Mouse (Mus musculus) neural tube, embryonic 14.5 days (tissue): ENCODE measurements around the gene Ppp1r13l. TPM values are rescaled to one million over a fixed set of nuclear protein-coding genes. Genes with fewer than 3 reads are reported as not detected.

Experiments used
- ATAC-seq: fragments of 200-750 bp; cut with Nextera tagmentation; 2 replicates; pipeline ENCODE4 v1.8.0; 2017; ENCODE audit warnings: low read depth, mild to moderate bottlenecking, moderate TSS enrichment, moderate library complexity
- H3K27ac ChIP-seq: fragments of 300-500 bp; sonication (generic); 2 replicates; pipeline ENCODE4 v1.5.1; 2014; ENCODE audit warnings: low read depth, mild to moderate bottlenecking, control low read depth, low read length, moderate library complexity, mixed read lengths
- H3K27me3 ChIP-seq: fragments of 300-500 bp; sonication (generic); 2 replicates; pipeline ENCODE4 v1.6.1; 2014; ENCODE audit warnings: low read length; ENCODE audit not compliant: control insufficient read depth, insufficient read depth
- H3K36me3 ChIP-seq: fragments of 300-500 bp; sonication (generic); 2 replicates; pipeline ENCODE4 v1.6.1; 2014; ENCODE audit warnings: low read length, mixed read lengths; ENCODE audit not compliant: control insufficient read depth, insufficient read depth
- H3K4me1 ChIP-seq: fragments of 300-500 bp; sonication (generic); 2 replicates; pipeline ENCODE4 v1.6.1; 2014; ENCODE audit warnings: low read length; ENCODE audit not compliant: control insufficient read depth, insufficient read depth
- H3K4me2 ChIP-seq: fragments of 300-500 bp; sonication (generic); 2 replicates; pipeline ENCODE4 v1.6.1; 2014; ENCODE audit warnings: mild to moderate bottlenecking, low read depth, low read length, control low read depth
- H3K4me3 ChIP-seq: fragments of 300-500 bp; sonication (generic); 2 replicates; pipeline ENCODE4 v1.5.1; 2014; ENCODE audit warnings: low read depth, low read length, control low read depth, mixed read lengths
- H3K9ac ChIP-seq: fragments of 300-500 bp; sonication (generic); replicated peaks from 2 replicates; pipeline ENCODE4 v1.6.1; 2014; ENCODE audit warnings: low read depth, mild to moderate bottlenecking, control low read depth, low read length, mixed read lengths
- H3K9me3 ChIP-seq: fragments of 300-500 bp; sonication (generic); 2 replicates; pipeline ENCODE4 v1.6.1; 2016; ENCODE audit warnings: low read length; ENCODE audit not compliant: control insufficient read depth
- WGBS: fragments of 180-500 bp; shearing (Covaris S2); extraction: QIAGEN DNeasy Blood & Tissue Kit; methylation state at CpG from one replicate; pipeline ENCODE4 v1.1.7; 2014; 5-methylcytosine and 5-hydroxymethylcytosine counted together
- polyA plus RNA-seq: library from polyadenylated mRNA; unstranded; fragments of >200 nt; fragmentation: Nextera tagmentation; extraction: Ambion mirVana; gene quantifications from 2 replicates; pipeline ENCODE4 v1.2.1, GENCODE M21; 2014

Gene Ppp1r13l
- polyA plus RNA-seq, 1 experiment from 2014 or later, result 1.4 TPM

- no peak overlapping the region for H3K27ac ChIP-seq
- no peak overlapping the region for H3K4me3 ChIP-seq
- no peak for ATAC-seq
- no peak overlapping the region for H3K9ac ChIP-seq
- H3K27me3 ChIP-seq, result no peaks in the 10 kb centered on the region
- no peaks in the 10 kb centered on the region for H3K4me1 ChIP-seq
- WGBS, result 61% methylated on average over 10 of the region's 10 CpGs
- no peak overlapping the region for H3K4me2 ChIP-seq
- H3K9me3 ChIP-seq, result no peaks in the 10 kb centered on the region
- peaks cover 75% of the 10 kb centered on the region for H3K36me3 ChIP-seq
These were observed 29.3 kb downstream of the Ppp1r13l start for GRCm38 (mm10) chr7:19388699-19389413.

GRCm38 (mm10) chr7:19394484-19394883 lies 34.9 kb downstream of the Ppp1r13l start:
- no peak overlapping the region for H3K4me3 ChIP-seq
- 91% methylated on average over 8 of the region's 8 CpGs for WGBS

DNA sequence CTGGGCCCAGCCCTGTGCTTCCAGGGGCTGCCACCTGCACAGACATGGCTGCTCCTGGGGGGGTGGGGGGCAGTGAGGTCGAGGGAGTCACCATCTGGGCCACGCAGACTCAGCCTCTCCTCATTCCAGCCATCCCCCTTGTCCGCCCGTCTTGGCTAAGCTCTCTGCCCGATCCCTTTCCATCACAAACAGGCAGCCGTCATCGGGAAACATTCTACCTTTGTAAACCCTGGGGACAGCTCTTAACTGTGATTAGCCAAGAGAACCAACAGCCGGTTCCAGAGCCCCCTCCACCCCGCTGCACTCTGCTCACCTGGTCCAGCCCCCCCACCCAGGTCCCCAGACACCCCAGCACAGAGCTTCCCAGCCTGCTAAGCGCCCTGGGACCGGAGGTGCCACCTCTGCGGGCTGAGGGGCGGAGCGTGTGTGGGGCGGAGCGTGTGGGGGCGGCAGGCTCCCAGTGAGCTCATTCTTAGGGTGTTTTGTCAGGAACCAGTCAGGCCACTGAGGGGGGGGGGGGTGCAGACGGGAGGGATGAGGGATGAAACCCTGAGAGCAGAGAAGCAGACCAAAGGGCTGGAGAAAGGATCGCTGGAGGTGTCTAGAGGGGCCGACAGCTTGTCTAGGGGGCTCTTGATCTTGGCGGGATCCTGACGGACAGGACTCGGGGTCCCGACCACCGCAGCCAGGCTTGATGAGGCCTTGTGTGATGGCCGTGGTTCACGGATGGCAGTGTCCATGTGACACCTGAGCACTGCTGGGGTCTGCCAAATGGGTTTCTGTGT lies 40.1 kb downstream of the Ppp1r13l start:
- H3K4me2 ChIP-seq, result peak overlapping the region; percentile 34
- H3K9ac ChIP-seq, result peak overlapping the region; percentile 44
- peaks cover 8% of the 10 kb centered on the region; the same call in 1 of the 2 replicates for H3K4me1 ChIP-seq
- H3K27me3 ChIP-seq, result peaks cover 13% of the 10 kb centered on the region
- H3K4me3 ChIP-seq, result no peak overlapping the region
- 1% methylated on average over 27 of the region's 27 CpGs for WGBS
- peaks cover 8% of the 10 kb centered on the region for H3K36me3 ChIP-seq
- H3K27ac ChIP-seq, result no peak overlapping the region
- no peaks in the 10 kb centered on the region; the same call in 1 of the 2 replicates for H3K9me3 ChIP-seq
- peak; percentile 25; the same call in 1 of the 2 replicates for ATAC-seq

More at GRCm38 (mm10) chr7:19394484-19394883, 34.9 kb downstream of the Ppp1r13l start:
- Histone ChIP-seq H3K27me3 (no peaks in the 10 kb centered on the region), H3K9me3 (no peaks in the 10 kb centered on the region), H3K9ac (no peak overlapping the region), H3K4me2 (no peak overlapping the region), H3K4me1 (no peaks in the 10 kb centered on the region), H3K27ac (no peak overlapping the region), H3K36me3 (peaks cover 57% of the 10 kb centered on the region)
- no peak for ATAC-seq

GRCm38 (mm10) chr7:19400946-19401345 lies 41.4 kb downstream of the Ppp1r13l start:
- H3K36me3 ChIP-seq, result no peaks in the 10 kb centered on the region
- H3K9me3 ChIP-seq, result no peaks in the 10 kb centered on the region; the same call in 1 of the 2 replicates
- ATAC-seq, result no peak
- H3K27ac ChIP-seq, result no peak overlapping the region
- peaks cover 17% of the 10 kb centered on the region for H3K27me3 ChIP-seq
- no peak overlapping the region for H3K9ac ChIP-seq
- no peak overlapping the region for H3K4me3 ChIP-seq
- 84% methylated on average over 4 of the region's 4 CpGs for WGBS
- peaks cover 8% of the 10 kb centered on the region; the same call in 1 of the 2 replicates for H3K4me1 ChIP-seq
- H3K4me2 ChIP-seq, result no peak overlapping the region

GRCm38 (mm10) chr7:19402535-19403112 lies 43.1 kb downstream of the Ppp1r13l start:
- no peak overlapping the region for H3K27ac ChIP-seq
- ATAC-seq, result no peak
- peaks cover 8% of the 10 kb centered on the region; the same call in 1 of the 2 replicates for H3K4me1 ChIP-seq
- H3K9ac ChIP-seq, result no peak overlapping the region
- peaks cover 17% of the 10 kb centered on the region for H3K27me3 ChIP-seq
- no peak overlapping the region for H3K4me2 ChIP-seq
- no peaks in the 10 kb centered on the region; the same call in 1 of the 2 replicates for H3K9me3 ChIP-seq
- no peaks in the 10 kb centered on the region for H3K36me3 ChIP-seq
- H3K4me3 ChIP-seq, result no peak overlapping the region
- WGBS, result 53% methylated on average over 9 of the region's 9 CpGs

DNA sequence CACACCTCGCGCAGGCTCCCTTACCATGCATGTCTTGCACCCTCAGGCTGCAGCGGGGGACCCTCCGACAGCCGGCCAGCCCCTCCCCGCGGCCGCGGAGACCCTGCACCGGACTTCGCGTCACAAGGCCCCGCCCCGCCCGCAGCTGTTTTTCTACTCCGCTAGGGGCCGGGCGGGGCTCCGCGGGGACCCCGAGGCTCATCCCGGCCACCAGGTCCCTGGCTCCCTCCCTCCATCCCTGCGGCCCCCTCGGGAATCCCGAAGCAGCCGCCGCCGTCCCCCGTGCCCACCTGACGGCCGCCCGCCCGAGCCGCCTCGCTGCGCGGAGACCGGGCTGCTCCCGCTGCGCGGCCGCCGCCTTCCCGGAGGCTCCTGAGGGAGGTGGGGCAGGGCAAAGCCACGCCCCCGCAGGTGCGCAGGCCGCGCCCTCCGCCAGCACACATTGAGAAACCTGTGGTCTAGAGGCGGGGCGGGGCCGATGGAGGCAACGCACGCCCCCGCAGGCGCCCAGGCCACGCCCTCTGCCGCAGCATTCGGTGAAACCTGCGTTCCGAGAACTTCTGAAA lies 44.3 kb downstream of the Ppp1r13l start, which contains the start of gene Klc3:
Klc3 (minus strand) TSS at position 374 of the 566 bp plus-strand sequence.
- Histone ChIP-seq H3K27ac (no peak within 1 kb of the TSS), H3K9ac (peak within 1 kb of the TSS; percentile 47), H3K4me3 (peak within 1 kb of the TSS; percentile 39), H3K27me3 (peaks cover 17% of the 10 kb centered on the region), H3K36me3 (no peaks in the 10 kb centered on the region), H3K9me3 (no peaks in the 10 kb centered on the region; the same call in 1 of the 2 replicates), H3K4me2 (peak within 1 kb of the TSS; percentile 92), H3K4me1 (peaks cover 8% of the 10 kb centered on the region; the same call in 1 of the 2 replicates)
- WGBS, result under 1% methylated on average over 56 of the region's 62 CpGs
- ATAC-seq, result 0 out of 2 replicates have a peak, but pooled peaks have one; percentile 18

DNA sequence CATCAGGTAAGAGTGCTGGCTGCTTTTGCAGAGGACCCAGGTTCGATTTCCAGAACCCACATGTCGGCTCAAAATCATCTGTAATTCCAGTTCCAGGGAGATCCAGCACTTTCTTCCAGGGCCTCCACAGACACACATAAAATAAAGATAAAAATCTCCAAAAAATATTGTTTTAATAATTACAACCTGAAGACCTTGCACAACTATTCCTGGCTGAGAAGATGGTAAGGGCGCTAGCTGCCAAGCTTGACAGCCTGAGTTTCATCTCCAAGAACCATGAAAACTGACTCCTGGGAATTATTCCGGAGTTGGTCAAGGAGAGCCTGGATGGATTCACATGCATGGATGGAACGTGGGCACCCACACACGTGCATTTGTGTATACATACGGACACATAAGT lies 44.9 kb downstream of the Ppp1r13l start, which contains the start of gene Ckm:
Ckm (plus strand) TSS at position 301 of the 400 bp plus-strand sequence.
- peak within 1 kb of the TSS; percentile 92 for H3K4me2 ChIP-seq
- no peak within 1 kb of the TSS for H3K27ac ChIP-seq
- H3K9ac ChIP-seq, result peak within 1 kb of the TSS; percentile 47
- H3K4me3 ChIP-seq, result peak within 1 kb of the TSS; percentile 39
- WGBS, result 51% methylated on average over 7 of the region's 7 CpGs
- no peaks in the 10 kb centered on the region; the same call in 1 of the 2 replicates for H3K9me3 ChIP-seq
- no peak for ATAC-seq
- H3K27me3 ChIP-seq, result peaks cover 17% of the 10 kb centered on the region
- peaks cover 8% of the 10 kb centered on the region; the same call in 1 of the 2 replicates for H3K4me1 ChIP-seq
- H3K36me3 ChIP-seq, result no peaks in the 10 kb centered on the region

DNA sequence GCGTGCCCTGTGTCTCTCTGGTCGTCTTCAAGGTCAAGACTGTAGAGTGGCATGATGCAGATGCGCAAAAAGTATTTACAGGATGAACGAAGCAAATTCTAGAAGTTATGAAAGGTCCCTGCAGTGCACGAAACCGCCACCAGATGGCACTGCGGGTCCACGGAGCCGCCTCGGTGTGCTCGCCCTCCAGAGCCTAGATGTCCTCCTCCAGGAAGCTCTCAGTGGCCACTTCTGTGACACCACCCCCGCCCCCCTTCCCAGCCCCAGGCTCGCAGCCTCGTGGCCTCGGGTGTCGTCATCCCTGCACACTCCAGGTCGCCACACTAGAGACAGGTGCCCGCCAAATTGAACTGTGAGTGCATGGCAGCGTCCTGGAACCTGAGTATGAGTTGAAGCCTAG lies 45.9 kb downstream of the Ppp1r13l start:
- no peaks in the 10 kb centered on the region for H3K36me3 ChIP-seq
- no peak overlapping the region for H3K9ac ChIP-seq
- H3K9me3 ChIP-seq, result no peaks in the 10 kb centered on the region; the same call in 1 of the 2 replicates
- peak overlapping the region; percentile 35 for H3K4me2 ChIP-seq
- 4% methylated on average over 19 of the region's 19 CpGs for WGBS
- ATAC-seq, result peak; percentile 75; the same call in 1 of the 2 replicates
- no peak overlapping the region for H3K4me3 ChIP-seq
- peaks cover 17% of the 10 kb centered on the region for H3K27me3 ChIP-seq
- H3K27ac ChIP-seq, result no peak overlapping the region
- H3K4me1 ChIP-seq, result peaks cover 8% of the 10 kb centered on the region; the same call in 1 of the 2 replicates
